Mouse (Mus musculus) frontal cortex, postnatal 36 days (tissue): ENCODE data around the gene Olfr1355.
"Not testable (repeated sequence)": the region's sequence is repeated elsewhere in the genome, so short reads cannot be mapped to it uniquely, and the experiment has no call there.

Experiments
- DNase-seq, 2 experiments: peaks; one replicate each; pipeline ENCODE4 v3.0.0; 2022; ENCODE audit warnings: low spot score in 2 of 2

Olfr1355 gene

GRCm38 (mm10) chr10:78875240-78875639, at the start of gene Olfr1355:
TSS of gene Olfr1355 (plus strand) at chr10:78875540.
- no peak for DNase-seq

- DNase-seq, result not testable (repeated sequence)
These were observed 34.9 kb upstream of the Olfr1355 start for GRCm38 (mm10) chr10:78840456-78840855.

GRCm38 (mm10) chr10:78852066-78852465, 23.3 kb upstream of the Olfr1355 start, which contains the start of gene Olfr1356:
TSS of gene Olfr1356 (minus strand) at chr10:78852166.
- DNase-seq, result no peak

GRCm38 (mm10) chr10:78912871-78913270, 37.5 kb downstream of the Olfr1355 start, which contains the start of gene Olfr1354:
TSS of gene Olfr1354 (plus strand) at chr10:78913171.
- not testable (repeated sequence) for DNase-seq
